ENCODE assay signal across 7 mouse cellular contexts in the genomic region with DNA sequence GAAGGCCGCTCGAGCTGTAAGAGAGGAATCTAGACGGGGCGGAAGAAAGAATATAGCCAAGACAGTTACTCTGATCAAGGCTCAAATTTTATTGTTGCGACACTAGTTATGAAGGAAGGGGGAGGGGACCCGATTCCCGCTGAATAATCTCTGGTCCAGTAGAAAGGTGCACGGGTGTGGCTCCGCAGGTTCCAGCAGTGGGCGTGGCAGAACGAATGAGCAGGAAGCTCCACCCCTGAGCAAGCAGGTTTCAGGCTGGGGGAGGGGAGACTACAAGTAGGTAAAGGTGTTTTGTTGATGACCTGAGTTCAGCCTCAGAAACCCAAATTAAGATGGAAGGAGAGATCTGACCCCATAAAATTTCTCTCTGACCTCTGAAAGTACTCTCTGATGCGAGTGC.
A peak's percentile ranks its signal among the peaks of the same experiment; 100 is the strongest.
DNase-seq lines count a peak whose midpoint lies in the region; ATAC-seq lines count a peak whose summit lies in the region.
"Not testable (repeated sequence)": the region's sequence is repeated elsewhere in the genome, so short reads cannot be mapped to it uniquely, and the experiment has no call there.

No protein-coding gene starts in this region.

- H3K36me3 ChIP-seq in embryonic facial prominence, embryonic 13.5 days; intestine, embryonic 14.5 days (ENCODE audit: control insufficient read depth, insufficient read depth, low read length); intestine, embryonic 16.5 days (ENCODE audit: control insufficient read depth, insufficient read depth, low read length); kidney, embryonic 14.5 days (ENCODE audit: control insufficient read depth, insufficient read depth, low read length); kidney, embryonic 16.5 days (ENCODE audit: insufficient read depth, low read length); lung, embryonic 16.5 days (ENCODE audit: control insufficient read depth, insufficient read depth, low read length); stomach, embryonic 15.5 days: not testable (repeated sequence)

- not testable (repeated sequence) for H3K9ac ChIP-seq in embryonic facial prominence, embryonic 13.5 days; intestine, embryonic 14.5 days (ENCODE audit: low read length); intestine, embryonic 16.5 days (ENCODE audit: low read depth, low read length); kidney, embryonic 14.5 days (ENCODE audit: low read depth, low read length); kidney, embryonic 16.5 days (replicated peaks; ENCODE audit: low read length); lung, embryonic 16.5 days (ENCODE audit: low read length); stomach, embryonic 15.5 days

- DNase-seq in intestine, embryonic 14.5 days (ENCODE audit: low spot score): not testable (repeated sequence)

- H3K4me1 ChIP-seq in embryonic facial prominence, embryonic 13.5 days; intestine, embryonic 14.5 days (replicated peaks; ENCODE audit: control insufficient read depth, insufficient read depth, low read length); intestine, embryonic 16.5 days (ENCODE audit: control insufficient read depth, insufficient read depth, low read length); kidney, embryonic 14.5 days (ENCODE audit: control insufficient read depth, insufficient read depth, low read length); kidney, embryonic 16.5 days (ENCODE audit: insufficient read depth, low read length); lung, embryonic 16.5 days (replicated peaks; ENCODE audit: control insufficient read depth, insufficient read depth, low read length); stomach, embryonic 15.5 days: not testable (repeated sequence)

- 15% methylated on average over 12 of the region's 12 CpGs for WGBS in embryonic facial prominence, embryonic 13.5 days
- WGBS in intestine, embryonic 14.5 days: 24% methylated on average over 11 of the region's 12 CpGs
- 34% methylated on average over 12 of the region's 12 CpGs for WGBS in intestine, embryonic 16.5 days
- 13% methylated on average over 12 of the region's 12 CpGs for WGBS in kidney, embryonic 14.5 days
- WGBS in kidney, embryonic 16.5 days: 28% methylated on average over 11 of the region's 12 CpGs
- WGBS in lung, embryonic 16.5 days: 29% methylated on average over 12 of the region's 12 CpGs
- 37% methylated on average over 12 of the region's 12 CpGs for WGBS in stomach, embryonic 15.5 days

- peaks cover 60% of the 10 kb centered on the region for H3K27me3 ChIP-seq in embryonic facial prominence, embryonic 13.5 days
- H3K27me3 ChIP-seq in intestine, embryonic 14.5 days (replicated peaks; ENCODE audit: control insufficient read depth, insufficient read depth, low read length); intestine, embryonic 16.5 days (replicated peaks; ENCODE audit: control insufficient read depth, insufficient read depth, low read length); kidney, embryonic 14.5 days (ENCODE audit: control insufficient read depth, insufficient read depth, low read length); kidney, embryonic 16.5 days (ENCODE audit: insufficient read depth, low read length); lung, embryonic 16.5 days (ENCODE audit: control insufficient read depth, insufficient read depth, low read depth, low read length); stomach, embryonic 15.5 days (replicated peaks): not testable (repeated sequence)

- not testable (repeated sequence) for H3K9me3 ChIP-seq in embryonic facial prominence, embryonic 13.5 days; intestine, embryonic 14.5 days (ENCODE audit: control insufficient read depth, low read length); intestine, embryonic 16.5 days (ENCODE audit: control insufficient read depth, low read length); kidney, embryonic 14.5 days (ENCODE audit: control insufficient read depth, low read length); kidney, embryonic 16.5 days (ENCODE audit: low read length); lung, embryonic 16.5 days (ENCODE audit: control insufficient read depth, low read length); stomach, embryonic 15.5 days

- H3K4me2 ChIP-seq in embryonic facial prominence, embryonic 13.5 days: 0 out of 2 replicates have a peak overlapping the region, but pooled peaks have one; percentile 14
- not testable (repeated sequence) for H3K4me2 ChIP-seq in intestine, embryonic 14.5 days (ENCODE audit: low read length)
- peak overlapping the region; percentile 38; the same call in 1 of the 2 replicates for H3K4me2 ChIP-seq in intestine, embryonic 16.5 days (ENCODE audit: low read depth, low read length)
- 0 out of 2 replicates have a peak overlapping the region, but pooled peaks have one; percentile 15 for H3K4me2 ChIP-seq in kidney, embryonic 14.5 days (replicated peaks; ENCODE audit: low read depth, low read length)
- 0 out of 2 replicates have a peak overlapping the region, but pooled peaks have one; percentile 19 for H3K4me2 ChIP-seq in kidney, embryonic 16.5 days (replicated peaks; ENCODE audit: low read depth, low read length)
- H3K4me2 ChIP-seq in lung, embryonic 16.5 days (ENCODE audit: low read depth, low read length): 0 out of 2 replicates have a peak overlapping the region, but pooled peaks have one; percentile 20
- H3K4me2 ChIP-seq in stomach, embryonic 15.5 days: peak overlapping the region; percentile 33; the same call in 1 of the 2 replicates

- not testable (repeated sequence) for H3K4me3 ChIP-seq in embryonic facial prominence, embryonic 13.5 days; intestine, embryonic 14.5 days (ENCODE audit: low read depth, low read length); intestine, embryonic 16.5 days (ENCODE audit: low read length); kidney, embryonic 14.5 days (ENCODE audit: low read length); kidney, embryonic 16.5 days (ENCODE audit: low read length); lung, embryonic 16.5 days (ENCODE audit: low read length); stomach, embryonic 15.5 days (replicated peaks)

- not testable (repeated sequence) for ATAC-seq in embryonic facial prominence, embryonic 13.5 days (ENCODE audit: insufficient number of reproducible peaks, insufficient read depth, low FRiP score, low TSS enrichment, low read depth); kidney, embryonic 14.5 days (ENCODE audit: low FRiP score, low TSS enrichment); kidney, embryonic 16.5 days (ENCODE audit: low FRiP score, low TSS enrichment); lung, embryonic 16.5 days (ENCODE audit: low read depth); stomach, embryonic 15.5 days (ENCODE audit: insufficient read depth, low FRiP score, low read depth)
- peak; percentile 33; the same call in 1 of the 2 replicates for ATAC-seq in intestine, embryonic 14.5 days (replicated peaks; ENCODE audit: low FRiP score, low TSS enrichment, low read depth)
- peak; percentile 57 for ATAC-seq in intestine, embryonic 16.5 days

- not testable (repeated sequence) for H3K27ac ChIP-seq in embryonic facial prominence, embryonic 13.5 days; intestine, embryonic 14.5 days (ENCODE audit: low read depth); intestine, embryonic 16.5 days (ENCODE audit: low read length); kidney, embryonic 14.5 days (ENCODE audit: low read depth, low read length); kidney, embryonic 16.5 days (ENCODE audit: low read length); lung, embryonic 16.5 days (ENCODE audit: low read length); stomach, embryonic 15.5 days
